Mouse (Mus musculus) left cerebral cortex, adult 2 months (tissue): ENCODE data around the gene Nup153. TPM values are rescaled to one million over a fixed set of nuclear protein-coding genes. Genes with fewer than 3 reads are reported as not detected.

ENCODE experiments used
- DNase-seq, 2 experiments: peaks; one replicate each; pipeline ENCODE4 v3.0.0; 2021 to 2022; ENCODE audit warnings: low spot score in 2 of 2, mixed read lengths in 1 of 2; ENCODE audit errors: extremely low spot score in 1 of 2
- H3K27ac ChIP-seq: fragments of 200-600 bp; 2 replicates; pipeline ENCODE4 v1.8.1; 2022
- H3K4me3 ChIP-seq: fragments of 200-600 bp; 2 replicates; pipeline ENCODE4 v1.8.1; 2022
- CTCF ChIP-seq: fragments of 200-600 bp; IDR thresholded peaks from 2 replicates; pipeline ENCODE4 v1.8.1; 2022; ENCODE audit warnings: antibody characterized with exemption, mild to moderate bottlenecking, moderate library complexity
- intact Hi-C: fragments of 180-260 bp; cut with DNase I; formaldehyde crosslinking; loops from one replicate; pipeline ENCODE4 v1.15.1; 2025
- total RNA-seq, 2 experiments: library from RNA; stranded (reverse); gene quantifications; 2 replicates each; pipeline ENCODE4 v1.2.3; 2021

Gene Nup153
- total RNA-seq, 2 experiments from 2014 or later: 56.2 to 57.9 TPM

GRCm38 (mm10) chr13:46632796-46633195, 94.9 kb downstream of the Nup153 start:
- no peak for DNase-seq
- Histone ChIP-seq H3K4me3 (no peak overlapping the region), H3K27ac (peak overlapping the region; percentile 86)
- TF ChIP-seq CTCF: no peak
- intact Hi-C loops: no loop called here

Other genes starting within 250 kb of the Nup153 start
- gene Cap2, start 226.1 kb downstream of the Nup153 start, total RNA-seq: 100 to 1,000 TPM; 264 to 278 TPM
- gene Fam8a1, start 58.4 kb downstream of the Nup153 start, total RNA-seq: 10 to 100 TPM; 86.4 to 87.4 TPM
- gene Kif13a, start 201.9 kb upstream of the Nup153 start, total RNA-seq: 10 to 100 TPM; 19.1 to 22.7 TPM